Mouse (Mus musculus) stomach, embryonic 14.5 days (tissue): ENCODE measurements around the gene Rin2. TPM values are rescaled to one million over a fixed set of nuclear protein-coding genes. Genes with fewer than 3 reads are reported as not detected.
A peak's percentile ranks its signal among the peaks of the same experiment; 100 is the strongest.

Source experiments
- ATAC-seq: fragments of 200-750 bp; cut with Nextera tagmentation; 2 replicates; pipeline ENCODE4 v1.8.0; 2017; ENCODE audit warnings: low read depth, moderate TSS enrichment; ENCODE audit not compliant: insufficient number of reproducible peaks, insufficient read depth, low FRiP score
- H3K27ac ChIP-seq: fragments of 300-500 bp; sonication (generic); 2 replicates; pipeline ENCODE4 v1.5.1; 2014; ENCODE audit warnings: mild to moderate bottlenecking, low read length, moderate library complexity, mixed read lengths
- H3K27me3 ChIP-seq: fragments of 300-500 bp; sonication (generic); 2 replicates; pipeline ENCODE4 v1.6.1; 2014; ENCODE audit warnings: low read length, control low read depth, mixed read lengths; ENCODE audit not compliant: control insufficient read depth, insufficient read depth
- H3K36me3 ChIP-seq: fragments of 300-500 bp; sonication (generic); 2 replicates; pipeline ENCODE4 v1.6.1; 2014; ENCODE audit warnings: mild to moderate bottlenecking, control low read depth, low read length, moderate library complexity, mixed read lengths; ENCODE audit not compliant: control insufficient read depth, insufficient read depth
- H3K4me1 ChIP-seq: fragments of 300-500 bp; sonication (generic); 2 replicates; pipeline ENCODE4 v1.6.1; 2014; ENCODE audit warnings: low read length, control low read depth, mixed read lengths; ENCODE audit not compliant: control insufficient read depth, insufficient read depth
- H3K4me2 ChIP-seq: fragments of 300-500 bp; sonication (generic); replicated peaks from 2 replicates; pipeline ENCODE4 v1.6.1; 2014; ENCODE audit warnings: low read depth, low read length, control low read depth
- H3K4me3 ChIP-seq: fragments of 300-500 bp; sonication (generic); 2 replicates; pipeline ENCODE4 v1.5.1; 2014; ENCODE audit warnings: low read depth, low read length, control low read depth
- H3K9ac ChIP-seq: fragments of 300-500 bp; sonication (generic); replicated peaks from 2 replicates; pipeline ENCODE4 v1.6.1; 2014; ENCODE audit warnings: low read depth, mild to moderate bottlenecking, control low read depth, low read length, moderate library complexity, mixed read lengths
- H3K9me3 ChIP-seq: fragments of 300-500 bp; sonication (generic); 2 replicates; pipeline ENCODE4 v1.6.1; 2016; ENCODE audit warnings: low read depth, low read length, control low read depth; ENCODE audit not compliant: control insufficient read depth
- WGBS: fragments of 180-500 bp; shearing (Covaris S2); extraction: QIAGEN DNeasy Blood & Tissue Kit; methylation state at CpG from one replicate; pipeline ENCODE4 v1.1.7; 2014; 5-methylcytosine and 5-hydroxymethylcytosine counted together
- polyA plus RNA-seq: library from polyadenylated mRNA; unstranded; fragments of >200 nt; fragmentation: Nextera tagmentation; extraction: Ambion mirVana; gene quantifications from 2 replicates; pipeline ENCODE4 v1.2.1, GENCODE M21; 2014

Gene Rin2
- polyA plus RNA-seq, 1 experiment from 2014 or later: 38.0 TPM

GRCm38 (mm10) chr2:145835920-145836319, 160.9 kb downstream of the Rin2 start:
- ATAC-seq: no peak
- 57% methylated on average over 1 of the region's 1 CpGs for WGBS
- H3K9ac ChIP-seq: no peak overlapping the region
- no peaks in the 10 kb centered on the region for H3K27me3 ChIP-seq
- no peak overlapping the region for H3K27ac ChIP-seq
- H3K4me3 ChIP-seq: no peak overlapping the region
- H3K4me1 ChIP-seq: no peaks in the 10 kb centered on the region
- no peaks in the 10 kb centered on the region for H3K9me3 ChIP-seq
- no peaks in the 10 kb centered on the region for H3K36me3 ChIP-seq
- no peak overlapping the region for H3K4me2 ChIP-seq

- 70% methylated on average over 3 of the region's 3 CpGs for WGBS
- H3K36me3 ChIP-seq: no peaks in the 10 kb centered on the region
- H3K4me1 ChIP-seq: no peaks in the 10 kb centered on the region
- no peak overlapping the region for H3K9ac ChIP-seq
- H3K4me2 ChIP-seq: no peak overlapping the region
- H3K27me3 ChIP-seq: no peaks in the 10 kb centered on the region
- no peaks in the 10 kb centered on the region for H3K9me3 ChIP-seq
- H3K4me3 ChIP-seq: no peak overlapping the region
- ATAC-seq: no peak
- no peak overlapping the region for H3K27ac ChIP-seq
Observed at GRCm38 (mm10) chr2:145838675-145839074, 163.7 kb downstream of the Rin2 start.

- Histone ChIP-seq H3K27ac (no peak overlapping the region), H3K9me3 (no peaks in the 10 kb centered on the region), H3K4me3 (no peak overlapping the region), H3K4me1 (no peaks in the 10 kb centered on the region), H3K9ac (no peak overlapping the region), H3K4me2 (no peak overlapping the region), H3K27me3 (no peaks in the 10 kb centered on the region), H3K36me3 (no peaks in the 10 kb centered on the region)
- ATAC-seq: no peak
- 81% methylated on average over 9 of the region's 9 CpGs for WGBS
Observed at GRCm38 (mm10) chr2:145839565-145840315, 164.7 kb downstream of the Rin2 start.

- no peaks in the 10 kb centered on the region for H3K27me3 ChIP-seq
- no peak overlapping the region for H3K27ac ChIP-seq
- H3K9me3 ChIP-seq: no peaks in the 10 kb centered on the region
- no peak overlapping the region for H3K4me3 ChIP-seq
- H3K9ac ChIP-seq: no peak overlapping the region
- no peak overlapping the region for H3K4me2 ChIP-seq
- no peaks in the 10 kb centered on the region for H3K4me1 ChIP-seq
- H3K36me3 ChIP-seq: no peaks in the 10 kb centered on the region
- ATAC-seq: no peak
- 79% methylated on average over 3 of the region's 3 CpGs for WGBS
Observed at GRCm38 (mm10) chr2:145840320-145840719, 165.3 kb downstream of the Rin2 start.

- H3K4me1 ChIP-seq: no peaks in the 10 kb centered on the region
- no peak overlapping the region for H3K4me2 ChIP-seq
- H3K27ac ChIP-seq: no peak overlapping the region
- H3K36me3 ChIP-seq: no peaks in the 10 kb centered on the region
- no peak overlapping the region for H3K9ac ChIP-seq
- H3K9me3 ChIP-seq: no peaks in the 10 kb centered on the region
- no peak overlapping the region for H3K4me3 ChIP-seq
- no peak for ATAC-seq
- WGBS: 76% methylated on average over 12 of the region's 12 CpGs
- no peaks in the 10 kb centered on the region for H3K27me3 ChIP-seq
Observed at GRCm38 (mm10) chr2:145840910-145841870, 166.2 kb downstream of the Rin2 start.

GRCm38 (mm10) chr2:145843322-145843721, 168.3 kb downstream of the Rin2 start:
- ATAC-seq: no peak
- Histone ChIP-seq H3K27me3 (no peaks in the 10 kb centered on the region), H3K4me3 (no peak overlapping the region), H3K9me3 (no peaks in the 10 kb centered on the region), H3K36me3 (no peaks in the 10 kb centered on the region), H3K27ac (no peak overlapping the region), H3K4me2 (no peak overlapping the region), H3K9ac (no peak overlapping the region), H3K4me1 (no peaks in the 10 kb centered on the region)
- 91% methylated on average over 6 of the region's 6 CpGs for WGBS

GRCm38 (mm10) chr2:145846595-145846994, 171.6 kb downstream of the Rin2 start:
- Histone ChIP-seq H3K27me3 (no peaks in the 10 kb centered on the region), H3K27ac (peak overlapping the region; percentile 4; the same call in 1 of the 2 replicates), H3K4me2 (no peak overlapping the region), H3K4me3 (no peak overlapping the region), H3K9ac (no peak overlapping the region), H3K4me1 (peaks cover 12% of the 10 kb centered on the region), H3K9me3 (no peaks in the 10 kb centered on the region), H3K36me3 (peaks cover 3% of the 10 kb centered on the region; the same call in 1 of the 2 replicates)
- no peak for ATAC-seq
- 82% methylated on average over 3 of the region's 3 CpGs for WGBS

GRCm38 (mm10) chr2:145849170-145849905, 174.3 kb downstream of the Rin2 start:
- Histone ChIP-seq H3K27me3 (no peaks in the 10 kb centered on the region), H3K9me3 (no peaks in the 10 kb centered on the region), H3K4me1 (peaks cover 14% of the 10 kb centered on the region), H3K9ac (no peak overlapping the region), H3K4me2 (no peak overlapping the region), H3K4me3 (no peak overlapping the region), H3K27ac (peak overlapping the region; percentile 52; the same call in 1 of the 2 replicates), H3K36me3 (peaks cover 3% of the 10 kb centered on the region; the same call in 1 of the 2 replicates)
- no peak for ATAC-seq
- WGBS: 79% methylated on average over 10 of the region's 10 CpGs
